Mouse (Mus musculus) stomach, postnatal 0 days (tissue): ENCODE measurements around the gene Syn2. TPM values are rescaled to one million over a fixed set of nuclear protein-coding genes. Genes with fewer than 3 reads are reported as not detected.

Experiments used
- ATAC-seq: fragments of 200-750 bp; cut with Nextera tagmentation; 2 replicates; pipeline ENCODE4 v1.8.0; 2017; ENCODE audit not compliant: low FRiP score, low TSS enrichment
- DNase-seq: peaks from one replicate; pipeline ENCODE4 v3.0.0-alpha.2; 2016; ENCODE audit warnings: low spot score
- H3K27ac ChIP-seq: fragments of 300-500 bp; sonication (generic); replicated peaks from 2 replicates; pipeline ENCODE4 v1.5.1; 2014; ENCODE audit warnings: mild to moderate bottlenecking, control low read depth
- H3K27me3 ChIP-seq: fragments of 300-500 bp; sonication (generic); 2 replicates; pipeline ENCODE4 v1.6.1; 2014; ENCODE audit warnings: low read length; ENCODE audit not compliant: control insufficient read depth, insufficient read depth
- H3K36me3 ChIP-seq: fragments of 300-500 bp; sonication (generic); 2 replicates; pipeline ENCODE4 v1.6.1; 2014; ENCODE audit warnings: low read length, mixed read lengths; ENCODE audit not compliant: control insufficient read depth, insufficient read depth
- H3K4me1 ChIP-seq: fragments of 300-500 bp; sonication (generic); replicated peaks from 2 replicates; pipeline ENCODE4 v1.6.1; 2014; ENCODE audit warnings: antibody characterized with exemption; ENCODE audit not compliant: control insufficient read depth, insufficient read depth
- H3K4me2 ChIP-seq: fragments of 300-500 bp; sonication (generic); replicated peaks from 2 replicates; pipeline ENCODE4 v1.6.1; 2014; ENCODE audit warnings: low read depth, mild to moderate bottlenecking, control low read depth, moderate library complexity
- H3K4me3 ChIP-seq: fragments of 300-500 bp; sonication (generic); 2 replicates; pipeline ENCODE4 v1.5.1; 2014; ENCODE audit warnings: low read depth, low read length, control low read depth
- H3K9ac ChIP-seq: fragments of 300-500 bp; sonication (generic); 2 replicates; pipeline ENCODE4 v1.6.1; 2014; ENCODE audit warnings: mild to moderate bottlenecking, low read length, control low read depth, mixed read lengths
- H3K9me3 ChIP-seq: fragments of 300-500 bp; sonication (generic); 2 replicates; pipeline ENCODE4 v1.6.1; 2016; ENCODE audit warnings: low read length; ENCODE audit not compliant: control insufficient read depth
- CTCF ChIP-seq: IDR thresholded peaks from 2 replicates; pipeline ENCODE4 v1.5.1; 2016; ENCODE audit warnings: antibody characterized with exemption, low read depth, mild to moderate bottlenecking, moderate library complexity
- EP300 ChIP-seq: optimal IDR thresholded peaks from 2 replicates; pipeline ENCODE3; 2016; ENCODE audit warnings: antibody characterized with exemption
- WGBS: fragments of 180-500 bp; shearing (Covaris S2); extraction: QIAGEN DNeasy Blood & Tissue Kit; methylation state at CpG from one replicate; pipeline ENCODE4 v1.1.7; 2014; 5-methylcytosine and 5-hydroxymethylcytosine counted together
- polyA plus RNA-seq: library from polyadenylated mRNA; unstranded; fragments of >200 nt; fragmentation: Nextera tagmentation; extraction: Ambion mirVana; gene quantifications from 2 replicates; pipeline ENCODE4 v1.2.1, GENCODE M21; 2015

The Syn2 gene
- polyA plus RNA-seq, 1 experiment from 2014 or later = 4.5 TPM

GRCm38 (mm10) chr6:115212132-115212903, 77.6 kb downstream of the Syn2 start:
- Histone ChIP-seq H3K27ac (no peak overlapping the region), H3K4me1 (no peaks in the 10 kb centered on the region), H3K27me3 (no peaks in the 10 kb centered on the region), H3K4me3 (no peak overlapping the region), H3K9me3 (no peaks in the 10 kb centered on the region), H3K4me2 (no peak overlapping the region), H3K9ac (no peak overlapping the region), H3K36me3 (no peaks in the 10 kb centered on the region)
- 47% methylated on average over 5 of the region's 5 CpGs for WGBS
- TF ChIP-seq CTCF = no peak
- no peak for TF ChIP-seq EP300
- DNase-seq (no peak), ATAC-seq (no peak)

- Histone ChIP-seq H3K4me3 (no peak overlapping the region), H3K36me3 (no peaks in the 10 kb centered on the region), H3K4me2 (no peak overlapping the region), H3K9me3 (no peaks in the 10 kb centered on the region), H3K27ac (no peak overlapping the region), H3K9ac (no peak overlapping the region), H3K27me3 (no peaks in the 10 kb centered on the region), H3K4me1 (no peaks in the 10 kb centered on the region)
- no peak for TF ChIP-seq CTCF
- TF ChIP-seq EP300 = no peak
- DNase-seq (no peak), ATAC-seq (no peak)
- 49% methylated on average over 5 of the region's 5 CpGs for WGBS
Measured at GRCm38 (mm10) chr6:115213129-115213528, 78.4 kb downstream of the Syn2 start.

- Histone ChIP-seq H3K9me3 (no peaks in the 10 kb centered on the region), H3K27me3 (no peaks in the 10 kb centered on the region), H3K4me2 (no peak overlapping the region), H3K36me3 (no peaks in the 10 kb centered on the region), H3K4me1 (no peaks in the 10 kb centered on the region), H3K9ac (no peak overlapping the region), H3K27ac (no peak overlapping the region), H3K4me3 (no peak overlapping the region)
- TF ChIP-seq CTCF (no peak), EP300 (no peak)
- no peak; the same call in 1 of the 2 replicates for ATAC-seq
- DNase-seq = peak; percentile 31
- 73% methylated on average over 8 of the region's 8 CpGs for WGBS
Measured at GRCm38 (mm10) chr6:115221215-115221641, 86.5 kb downstream of the Syn2 start.

- no peaks in the 10 kb centered on the region for H3K9me3 ChIP-seq
- H3K9ac ChIP-seq = no peak overlapping the region
- no peaks in the 10 kb centered on the region for H3K27me3 ChIP-seq
- 40% methylated on average over 3 of the region's 3 CpGs for WGBS
- H3K27ac ChIP-seq = no peak overlapping the region
- no peaks in the 10 kb centered on the region for H3K36me3 ChIP-seq
- H3K4me3 ChIP-seq = no peak overlapping the region
- DNase-seq (no peak), ATAC-seq (no peak)
- no peak for TF ChIP-seq CTCF
- TF ChIP-seq EP300 = no peak
- no peak overlapping the region for H3K4me2 ChIP-seq
- no peaks in the 10 kb centered on the region for H3K4me1 ChIP-seq
Measured at GRCm38 (mm10) chr6:115225519-115225918, 90.8 kb downstream of the Syn2 start.

- TF ChIP-seq CTCF (no peak), EP300 (no peak)
- ATAC-seq = no peak
- H3K27ac ChIP-seq = no peak within 1 kb of the TSS
- H3K4me2 ChIP-seq = no peak within 1 kb of the TSS
- H3K9me3 ChIP-seq = no peaks in the 10 kb centered on the region
- H3K27me3 ChIP-seq = no peaks in the 10 kb centered on the region
- WGBS = 69% methylated on average over 4 of the region's 4 CpGs
- H3K4me1 ChIP-seq = 0 out of 2 replicates have a peak, but pooled peaks cover 2% of the 10 kb centered on the region
- H3K36me3 ChIP-seq = no peaks in the 10 kb centered on the region
- no peak within 1 kb of the TSS for H3K4me3 ChIP-seq
- H3K9ac ChIP-seq = no peak within 1 kb of the TSS
- DNase-seq = no peak
Measured at GRCm38 (mm10) chr6:115227043-115227442, 92.3 kb downstream of the Syn2 start, which contains the start of gene Gm17482. TSS of gene Gm17482 (plus strand) at chr6:115227343.

DNA sequence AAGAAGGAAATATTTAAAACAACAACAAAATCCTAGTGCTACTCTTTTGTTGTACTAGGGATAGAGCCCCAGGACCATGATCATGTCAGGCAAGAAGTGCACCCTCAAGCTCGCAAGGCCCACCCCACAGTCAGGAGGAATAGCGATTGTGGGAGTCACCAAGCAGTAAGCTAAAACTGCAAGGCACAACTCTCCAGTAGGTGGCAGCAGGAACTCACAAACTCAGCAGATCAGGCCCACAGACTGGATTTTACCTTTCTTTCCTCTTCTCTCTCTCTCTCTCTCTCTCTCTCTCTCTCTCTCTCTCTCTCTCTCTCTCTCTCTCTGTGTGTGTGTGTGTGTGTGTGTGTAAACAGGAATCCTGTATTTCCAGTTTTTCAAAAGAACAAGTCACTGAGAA, 92.8 kb downstream of the Syn2 start:
- H3K4me1 ChIP-seq = 0 out of 2 replicates have a peak, but pooled peaks cover 2% of the 10 kb centered on the region
- no peak overlapping the region for H3K4me2 ChIP-seq
- no peak for TF ChIP-seq EP300
- peak; percentile 94 for TF ChIP-seq CTCF
- no peak overlapping the region for H3K27ac ChIP-seq
- H3K27me3 ChIP-seq = no peaks in the 10 kb centered on the region
- H3K4me3 ChIP-seq = no peak overlapping the region
- H3K9me3 ChIP-seq = no peaks in the 10 kb centered on the region
- 4% methylated on average over 2 of the region's 2 CpGs for whole genome bisulfite sequencing
- ATAC-seq (peak; percentile 54; the same call in 1 of the 2 replicates), DNase-seq (peak; percentile 87)
- H3K9ac ChIP-seq = no peak overlapping the region
- no peaks in the 10 kb centered on the region for H3K36me3 ChIP-seq
